Mouse (Mus musculus) spleen, adult 2 months (tissue): ENCODE results near the gene Aph1b. TPM values are rescaled to one million over a fixed set of nuclear protein-coding genes. Genes with fewer than 3 reads are reported as not detected.
"Not testable (repeated sequence)": the region's sequence is repeated elsewhere in the genome, so short reads cannot be mapped to it uniquely, and the experiment has no call there.

Experiments
- DNase-seq, 2 experiments: peaks; one replicate each; pipeline versions ENCODE4 v3.0.0 to v3.0.0-alpha.2; 2012 to 2021; ENCODE audit warnings: low spot score in 2 of 2, low read depth in 1 of 2
- H3K27ac ChIP-seq: fragments of 200-500 bp; 2 replicates; pipeline ENCODE4 v1.5.1; 2012; ENCODE audit warnings: low read length, inconsistent platforms; ENCODE audit not compliant: insufficient read depth
- H3K27me3 ChIP-seq: fragments of 200-500 bp; 2 replicates; pipeline ENCODE4 v1.6.1; 2012; ENCODE audit warnings: mild to moderate bottlenecking, moderate library complexity, low read length, inconsistent platforms; ENCODE audit not compliant: control insufficient read depth, insufficient read depth
- H3K36me3 ChIP-seq: fragments of 200-500 bp; 2 replicates; pipeline ENCODE4 v1.6.1; 2012; ENCODE audit warnings: mild to moderate bottlenecking, low read length, inconsistent platforms; ENCODE audit not compliant: control insufficient read depth, insufficient read depth
- H3K4me1 ChIP-seq: fragments of 200-500 bp; 2 replicates; pipeline ENCODE4 v1.6.1; 2011; ENCODE audit warnings: inconsistent platforms; ENCODE audit not compliant: control insufficient read depth, insufficient read depth, insufficient read length
- H3K4me3 ChIP-seq: fragments of 200-500 bp; 2 replicates; pipeline ENCODE4 v1.5.1; 2011; ENCODE audit warnings: mild to moderate bottlenecking, inconsistent platforms; ENCODE audit not compliant: insufficient read depth, insufficient read length; ENCODE audit errors: extremely low read depth
- CTCF ChIP-seq: fragments of 200-500 bp; IDR thresholded peaks from 2 replicates; pipeline ENCODE4 v1.5.1; 2011; ENCODE audit warnings: mild to moderate bottlenecking, inconsistent platforms; ENCODE audit not compliant: insufficient read depth, insufficient read length, insufficient replicate concordance; ENCODE audit errors: extremely low read depth
- POLR2A ChIP-seq: fragments of 200-500 bp; IDR thresholded peaks from 2 replicates; pipeline ENCODE4 v1.6.1; 2011; ENCODE audit warnings: low read depth, low read length, inconsistent platforms
- WGBS: fragments of 180-500 bp; shearing (Covaris S2); methylation state at CpG from one replicate; pipeline ENCODE4 v1.1.7; 2018; 5-methylcytosine and 5-hydroxymethylcytosine counted together
- polyA plus RNA-seq: library from polyadenylated mRNA; depleted of rRNA; stranded (reverse); fragments of >200 nt; gene quantifications from 2 replicates; pipeline ENCODE4 v1.2.3, GENCODE M21; 2012; rRNA removed

Aph1b gene
- 1.0 and 1.9 TPM in 2 replicates for polyA plus RNA-seq

DNA sequence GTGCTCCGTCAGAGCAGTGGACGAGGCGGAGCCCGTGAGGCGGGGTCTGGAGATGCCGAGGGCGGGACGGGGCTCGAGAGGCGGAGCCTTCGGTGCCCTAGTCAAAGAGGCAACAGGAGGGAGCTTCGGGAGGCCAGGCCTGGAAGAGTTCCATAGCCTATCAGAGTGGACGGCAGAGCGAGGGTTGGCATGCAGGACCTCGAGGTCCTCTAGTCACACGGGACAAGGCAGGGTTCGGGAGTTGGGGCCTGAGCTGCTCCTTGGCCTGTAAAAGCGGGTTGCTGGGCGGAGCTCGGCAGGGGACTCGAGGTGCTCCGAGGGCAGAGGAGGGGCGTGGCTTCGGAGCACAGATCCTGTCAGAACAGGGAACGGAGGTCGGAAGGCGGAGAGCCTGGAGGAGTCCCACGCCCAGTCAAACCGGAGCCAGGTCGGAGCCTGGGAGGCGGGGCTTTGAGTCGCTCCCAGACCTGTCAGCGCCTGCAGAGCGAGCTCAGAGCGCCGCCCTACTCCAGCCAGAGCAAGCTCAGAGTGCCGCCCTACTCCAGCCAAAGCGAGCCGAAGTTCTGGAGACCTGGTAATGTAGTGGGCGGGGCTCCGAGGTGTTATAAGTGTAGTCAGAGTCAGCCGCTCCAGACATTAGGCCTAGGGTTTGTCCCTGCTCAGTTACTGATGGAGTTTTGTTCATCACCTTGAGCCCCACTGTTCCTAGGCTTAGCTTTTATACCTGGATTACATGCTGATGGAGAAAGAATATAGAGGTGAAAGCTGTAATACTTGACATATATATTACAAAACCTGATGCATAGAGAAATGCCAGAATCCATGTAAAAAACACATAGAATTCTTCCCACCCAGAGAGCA, at the start of gene Aph1b:
Aph1b (minus strand) TSS at position 27 of the 861 bp plus-strand sequence.
- WGBS = under 1% methylated on average over 41 of the region's 42 CpGs
- DNase-seq = peak; percentile 84 to 86
- TF ChIP-seq POLR2A (no peak), CTCF (no peak)
- peak within 1 kb of the TSS; percentile 72 for H3K27ac ChIP-seq
- H3K4me3 ChIP-seq = peak within 1 kb of the TSS; percentile 90
- H3K36me3 ChIP-seq = no peaks in the 10 kb centered on the region
- 0 out of 2 replicates have a peak, but pooled peaks cover 1% of the 10 kb centered on the region for H3K27me3 ChIP-seq
- no peaks in the 10 kb centered on the region for H3K4me1 ChIP-seq

DNA sequence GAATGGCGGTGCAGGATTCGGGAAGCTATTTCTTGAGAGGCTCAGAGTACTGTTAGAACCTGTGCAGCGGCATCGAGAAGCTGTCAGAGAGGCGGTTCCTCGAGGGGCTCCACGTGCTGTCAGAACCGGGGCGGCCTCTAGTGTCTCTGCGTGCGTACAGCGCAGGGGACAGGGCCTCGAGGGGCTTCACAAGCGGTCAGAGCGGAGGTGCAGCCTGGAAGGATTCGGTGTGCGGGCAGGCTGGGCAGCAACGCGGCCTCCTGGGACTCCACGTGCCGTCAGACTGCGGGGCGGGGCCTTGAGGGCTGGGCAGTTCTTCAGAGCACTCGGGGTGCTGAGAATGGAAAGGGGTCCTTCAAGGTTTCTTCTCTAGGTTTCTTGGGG, 39.8 kb upstream of the Aph1b start:
- DNase-seq = peak in 1 of 2 experiments; percentile 31
- Histone ChIP-seq H3K36me3 (no peaks in the 10 kb centered on the region), H3K4me1 (peaks cover 5% of the 10 kb centered on the region; the same call in 1 of the 2 replicates), H3K27me3 (no peaks in the 10 kb centered on the region), H3K27ac (no peak overlapping the region), H3K4me3 (peak overlapping the region; percentile 57)
- TF ChIP-seq CTCF (no peak), POLR2A (no peak)
- under 1% methylated on average over 24 of the region's 24 CpGs for WGBS

- Histone ChIP-seq H3K36me3 (no peaks in the 10 kb centered on the region), H3K27ac (no peak within 1 kb of the TSS; the same call in 1 of the 2 replicates), H3K4me3 (peak within 1 kb of the TSS; percentile 66), H3K27me3 (no peaks in the 10 kb centered on the region), H3K4me1 (peaks cover 5% of the 10 kb centered on the region; the same call in 1 of the 2 replicates)
- 2% methylated on average over 58 of the region's 58 CpGs for WGBS
- TF ChIP-seq POLR2A (no peak), CTCF (no peak)
- peak; percentile 97 to 99 for DNase-seq
Observed at GRCm38 (mm10) chr9:66834318-66835096, 39.2 kb upstream of the Aph1b start, which contains the start of gene Aph1c. Aph1c (minus strand) TSS chr9:66834726.

GRCm38 (mm10) chr9:66833851-66834250, 38.6 kb upstream of the Aph1b start:
- Histone ChIP-seq H3K4me1 (peaks cover 5% of the 10 kb centered on the region; the same call in 1 of the 2 replicates), H3K27me3 (no peaks in the 10 kb centered on the region), H3K4me3 (peak overlapping the region; percentile 66; the same call in 1 of the 2 replicates), H3K27ac (no peak overlapping the region), H3K36me3 (no peaks in the 10 kb centered on the region)
- TF ChIP-seq CTCF (no peak), POLR2A (no peak)
- WGBS = 47% methylated on average over 7 of the region's 7 CpGs
- no peak for DNase-seq

- no peaks in the 10 kb centered on the region for H3K36me3 ChIP-seq
- H3K4me3 ChIP-seq = no peak overlapping the region
- H3K27me3 ChIP-seq = no peaks in the 10 kb centered on the region
- no peak for DNase-seq
- no peak overlapping the region; the same call in 1 of the 2 replicates for H3K27ac ChIP-seq
- H3K4me1 ChIP-seq = peaks cover 5% of the 10 kb centered on the region; the same call in 1 of the 2 replicates
- TF ChIP-seq POLR2A (no peak), CTCF (no peak)
- WGBS = 21% methylated on average over 4 of the region's 4 CpGs
Observed at GRCm38 (mm10) chr9:66832366-66832908, 37.1 kb upstream of the Aph1b start.

DNA sequence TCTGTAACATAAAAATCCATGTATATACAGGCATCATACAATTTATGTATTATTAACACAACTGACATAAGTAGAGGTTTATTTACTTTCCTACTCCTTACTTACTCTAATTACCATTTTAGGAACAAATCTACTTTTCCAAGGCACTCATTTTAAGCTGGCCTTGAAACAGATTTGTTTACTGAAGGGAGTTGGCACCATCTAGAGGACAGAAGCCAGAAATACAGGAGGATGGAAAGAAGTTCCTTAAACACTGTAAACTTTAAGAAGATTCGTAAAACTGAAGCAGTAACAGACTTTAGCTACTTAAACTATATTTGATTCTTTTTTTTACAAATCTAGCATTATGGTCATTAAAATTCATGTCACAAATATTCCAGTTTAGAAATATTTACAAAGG, 30.7 kb upstream of the Aph1b start:
- Histone ChIP-seq H3K4me1 (no peaks in the 10 kb centered on the region; the same call in 1 of the 2 replicates), H3K27ac (no peak overlapping the region), H3K36me3 (no peaks in the 10 kb centered on the region), H3K27me3 (no peaks in the 10 kb centered on the region), H3K4me3 (no peak overlapping the region)
- TF ChIP-seq CTCF (no peak), POLR2A (no peak)
- WGBS = 22% methylated on average over 1 of the region's 1 CpGs
- DNase-seq = peak; percentile 16 to 33

DNA sequence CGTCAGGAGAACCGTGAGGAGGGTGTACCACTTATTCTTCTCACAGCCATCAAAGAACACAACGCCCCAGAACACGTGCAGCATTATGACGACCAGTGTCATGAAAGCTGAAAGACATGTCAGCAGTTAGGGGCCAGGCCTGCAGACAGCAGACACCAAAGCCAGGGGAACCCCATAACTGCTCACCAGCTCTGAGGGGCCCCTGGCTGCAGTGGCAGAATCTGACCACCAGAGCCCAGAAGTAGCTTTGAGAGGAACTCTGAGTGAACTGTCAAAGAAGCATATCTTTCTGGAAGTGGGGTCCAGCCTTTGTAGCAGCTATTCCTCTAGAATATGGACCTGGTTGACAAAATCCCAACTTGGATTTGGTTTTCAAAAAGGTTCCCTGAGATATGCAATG, 27.0 kb upstream of the Aph1b start:
- H3K36me3 ChIP-seq, DNase-seq, H3K4me3 ChIP-seq, H3K27me3 ChIP-seq, H3K27ac ChIP-seq, H3K4me1 ChIP-seq: not testable (repeated sequence)
- 93% methylated on average over 2 of the region's 5 CpGs for WGBS
